11 mouse cellular contexts compared by ENCODE assay signal in the genomic region with DNA sequence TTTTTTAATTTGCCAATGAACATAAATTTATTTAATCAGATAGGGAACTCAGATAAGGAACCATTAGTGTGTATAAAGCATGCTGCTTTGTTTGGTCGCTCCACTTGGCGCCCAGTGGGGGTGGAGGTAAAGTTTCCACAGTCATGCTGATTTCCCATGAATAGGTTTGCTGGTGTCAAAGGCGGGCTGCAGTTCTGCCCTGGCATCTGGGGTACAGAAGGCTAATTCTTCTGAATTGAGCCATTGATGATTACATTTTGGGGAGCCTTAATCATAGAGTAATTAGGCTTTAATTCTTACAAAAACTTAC.
A peak's percentile ranks its signal among the peaks of the same experiment; 100 is the strongest.
DNase-seq lines count a peak whose midpoint lies in the region; ATAC-seq lines count a peak whose summit lies in the region.
"Had no signal": no experiment of that assay in that cellular context is flagged by ENCODE, and none has a peak within 500 bp of the region (broad histone marks: within the 10 kb centered on the region; RNA-seq: fewer than 3 reads in every experiment).

No protein-coding gene starts in this region.

- peak; percentile 3 for DNase-seq in adrenal gland, postnatal 10 days
- no peak for DNase-seq in adrenal gland, adult 2 months
- peak; percentile 34 for DNase-seq in ES-CJ7 (ENCODE audit: low read depth, low spot score)
- DNase-seq in mesoderm, embryonic 11.5 days (ENCODE audit: low read depth, low spot score) = peak; percentile 63
- no peak for DNase-seq in thymus, postnatal 4 days
- no peak for DNase-seq in spleen, adult 12 weeks (ENCODE audit: low spot score)
- DNase-seq in urinary bladder, adult 2 months (ENCODE audit: low spot score) = no peak
- DNase-seq: cerebellum, adult 9-11 months; thymus, postnatal 25 days had no signal

- peak overlapping the region; percentile 46 for H3K4me2 ChIP-seq in forebrain, embryonic 13.5 days
- H3K4me2 ChIP-seq: lung, embryonic 14.5 days had no signal

- no peaks in the 10 kb centered on the region for H3K36me3 ChIP-seq in forebrain, embryonic 13.5 days (ENCODE audit: poor library complexity, severe bottlenecking)

- H3K27me3 ChIP-seq in forebrain, embryonic 13.5 days = peaks cover 24% of the 10 kb centered on the region

- H3K4me1 ChIP-seq in forebrain, embryonic 13.5 days = 0 out of 2 replicates have a peak, but pooled peaks cover 8% of the 10 kb centered on the region

- no peak overlapping the region for H3K27ac ChIP-seq in forebrain, embryonic 13.5 days

- no peaks in the 10 kb centered on the region for H3K9me3 ChIP-seq in forebrain, embryonic 13.5 days (replicated peaks)

- H3K9ac ChIP-seq in forebrain, embryonic 13.5 days = no peak overlapping the region
- H3K9ac ChIP-seq: lung, embryonic 14.5 days had no signal

- no peak overlapping the region; the same call in 1 of the 2 replicates for H3K4me3 ChIP-seq in forebrain, embryonic 13.5 days

- peak; percentile 97 for ATAC-seq in forebrain, embryonic 13.5 days

- 2% methylated on average over 3 of the region's 3 CpGs for WGBS in forebrain, embryonic 13.5 days

Comparison
In these comparisons a context has a peak if more than half of its experiments do, and no peak if none do; other contexts are left out.
1. DNase-seq: peak in adrenal gland, postnatal 10 days (single experiment), ES-CJ7 (single experiment) and mesoderm, embryonic 11.5 days (single experiment); none in adrenal gland, adult 2 months (single experiment), thymus, postnatal 4 days (single experiment), spleen, adult 12 weeks (single experiment) and urinary bladder, adult 2 months (single experiment).